Mouse (Mus musculus) heart, embryonic 13.5 days (tissue): ENCODE measurements around the gene Olfr1196. TPM values are rescaled to one million over a fixed set of nuclear protein-coding genes. Genes with fewer than 3 reads are reported as not detected.
"Not testable (repeated sequence)": the region's sequence is repeated elsewhere in the genome, so short reads cannot be mapped to it uniquely, and the experiment has no call there.

Source experiments
- ATAC-seq: fragments of 200-750 bp; cut with Nextera tagmentation; 2 replicates; pipeline ENCODE4 v1.8.0; 2017; ENCODE audit warnings: moderate TSS enrichment; ENCODE audit not compliant: insufficient number of reproducible peaks, low FRiP score, low TSS enrichment; ENCODE audit errors: extremely low read depth
- H3K27ac ChIP-seq: fragments of 300-500 bp; sonication (generic); replicated peaks from 2 replicates; pipeline ENCODE4 v1.5.1; 2015; ENCODE audit warnings: moderate library complexity, mild to moderate bottlenecking, inconsistent platforms
- H3K27me3 ChIP-seq: fragments of 300-500 bp; sonication (generic); replicated peaks from 2 replicates; pipeline ENCODE4 v1.6.1; 2015; ENCODE audit warnings: mild to moderate bottlenecking, inconsistent platforms
- H3K36me3 ChIP-seq: fragments of 300-500 bp; sonication (generic); 2 replicates; pipeline ENCODE4 v1.6.1; 2015; ENCODE audit warnings: mild to moderate bottlenecking, inconsistent platforms
- H3K4me1 ChIP-seq: fragments of 300-500 bp; sonication (generic); 2 replicates; pipeline ENCODE4 v1.6.1; 2015; ENCODE audit warnings: inconsistent platforms
- H3K4me2 ChIP-seq: fragments of 300-500 bp; sonication (generic); 2 replicates; pipeline ENCODE4 v1.6.1; 2015; ENCODE audit warnings: inconsistent platforms, mild to moderate bottlenecking, moderate library complexity
- H3K4me3 ChIP-seq: fragments of 300-500 bp; sonication (generic); 2 replicates; pipeline ENCODE4 v1.5.1; 2015; ENCODE audit warnings: moderate library complexity, mild to moderate bottlenecking, inconsistent platforms
- H3K9ac ChIP-seq: fragments of 300-500 bp; sonication (generic); 2 replicates; pipeline ENCODE4 v1.6.1; 2015; ENCODE audit warnings: inconsistent platforms, mild to moderate bottlenecking, moderate library complexity
- H3K9me3 ChIP-seq: fragments of 300-500 bp; sonication (generic); 2 replicates; pipeline ENCODE4 v1.6.1; 2016; ENCODE audit warnings: inconsistent platforms
- WGBS: fragments of 180-500 bp; shearing (Covaris S2); methylation state at CpG from one replicate; pipeline ENCODE4 v1.1.7; 2015; ENCODE audit warnings: mixed read lengths; 5-methylcytosine and 5-hydroxymethylcytosine counted together
- polyA plus RNA-seq: library from polyadenylated mRNA; unstranded; fragments of >200 nt; fragmentation: Nextera tagmentation; extraction: Ambion mirVana; gene quantifications from 2 replicates; pipeline ENCODE4 v1.2.1, GENCODE M21; 2015

Gene Olfr1196
- not detected in 2 replicates for polyA plus RNA-seq

DNA sequence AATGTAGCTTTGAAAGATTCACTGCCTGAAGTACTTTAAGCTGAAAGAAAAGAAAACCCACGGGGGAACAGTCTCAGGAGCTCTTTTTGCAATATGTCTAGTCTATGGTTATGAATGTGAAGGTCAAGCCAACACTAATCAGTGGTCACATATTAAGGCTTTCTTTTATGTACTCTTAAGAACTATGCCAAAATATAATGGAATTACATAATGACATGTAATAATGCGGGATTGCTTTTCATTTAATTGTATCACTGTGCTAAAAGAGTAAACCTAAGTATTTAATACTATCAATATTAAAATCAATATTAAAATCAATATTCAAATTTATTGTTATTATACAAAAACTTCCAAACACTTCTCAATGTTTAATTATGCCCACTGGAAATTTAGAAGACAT lies at the start of gene Olfr1196:
TSS of gene Olfr1196 (minus strand) at position 101 of the 400 bp plus-strand sequence.
- Histone ChIP-seq H3K4me1 (no peaks in the 10 kb centered on the region), H3K4me2 (no peak within 1 kb of the TSS), H3K36me3 (no peaks in the 10 kb centered on the region), H3K9ac (no peak within 1 kb of the TSS), H3K27me3 (no peaks in the 10 kb centered on the region), H3K4me3 (no peak within 1 kb of the TSS), H3K9me3 (no peaks in the 10 kb centered on the region), H3K27ac (no peak within 1 kb of the TSS)
- ATAC-seq, result no peak
- 71% methylated on average over 2 of the region's 2 CpGs for WGBS

DNA sequence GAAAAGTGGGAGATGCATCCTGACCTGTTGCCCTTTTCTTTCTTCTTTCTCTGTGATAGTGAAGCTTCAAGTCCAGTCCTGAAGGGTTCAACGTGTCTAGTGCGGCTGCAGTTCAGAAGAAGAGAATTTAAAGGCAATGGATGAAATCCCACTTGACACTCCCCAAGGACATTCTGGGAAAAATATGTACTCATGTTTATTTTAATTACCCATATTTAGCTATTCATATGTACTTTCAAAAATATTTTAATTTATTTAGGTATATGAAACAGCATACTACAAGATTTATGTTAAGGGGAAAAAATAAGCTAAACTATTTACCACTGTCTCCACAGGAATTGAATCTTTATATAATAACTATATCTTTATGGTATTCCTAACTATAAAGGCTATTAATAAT lies 46.9 kb upstream of the Olfr1196 start, which contains the start of gene Olfr1198:
TSS of gene Olfr1198 (minus strand) at position 101 of the 400 bp plus-strand sequence.
- Histone ChIP-seq H3K9ac (no peak within 1 kb of the TSS), H3K36me3 (no peaks in the 10 kb centered on the region), H3K4me3 (no peak within 1 kb of the TSS), H3K27ac (no peak within 1 kb of the TSS), H3K4me1 (no peaks in the 10 kb centered on the region), H3K27me3 (no peaks in the 10 kb centered on the region), H3K9me3 (no peaks in the 10 kb centered on the region), H3K4me2 (no peak within 1 kb of the TSS)
- WGBS, result 79% methylated on average over 2 of the region's 2 CpGs
- no peak for ATAC-seq

DNA sequence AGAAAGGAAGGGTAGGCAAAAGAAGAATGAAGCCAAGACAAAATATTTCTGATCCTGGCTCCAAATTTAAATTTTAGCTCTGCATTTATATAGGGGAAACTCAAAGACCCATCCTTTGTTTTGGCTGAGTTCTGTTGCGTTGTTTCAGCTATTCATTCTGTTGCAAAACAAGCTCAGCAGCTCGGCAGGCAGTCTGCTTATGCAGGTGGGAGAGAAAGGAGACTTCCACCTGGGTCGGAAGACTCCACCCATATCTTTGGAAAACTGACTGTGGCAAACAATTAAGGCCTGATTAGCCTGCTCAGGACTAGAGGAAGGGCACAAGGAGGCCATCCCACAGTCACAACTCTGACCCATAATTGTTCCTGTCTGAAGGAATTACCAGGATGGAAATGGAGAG lies 39.0 kb upstream of the Olfr1196 start:
- H3K9ac ChIP-seq, result no peak overlapping the region
- H3K4me2 ChIP-seq, result no peak overlapping the region
- H3K4me3 ChIP-seq, result no peak overlapping the region
- no peak overlapping the region for H3K27ac ChIP-seq
- no peaks in the 10 kb centered on the region for H3K36me3 ChIP-seq
- H3K4me1 ChIP-seq, result no peaks in the 10 kb centered on the region
- WGBS, result 71% methylated on average over 3 of the region's 3 CpGs
- H3K9me3 ChIP-seq, result peaks cover 5% of the 10 kb centered on the region; the same call in 1 of the 2 replicates
- H3K27me3 ChIP-seq, result no peaks in the 10 kb centered on the region
- ATAC-seq, result no peak

DNA sequence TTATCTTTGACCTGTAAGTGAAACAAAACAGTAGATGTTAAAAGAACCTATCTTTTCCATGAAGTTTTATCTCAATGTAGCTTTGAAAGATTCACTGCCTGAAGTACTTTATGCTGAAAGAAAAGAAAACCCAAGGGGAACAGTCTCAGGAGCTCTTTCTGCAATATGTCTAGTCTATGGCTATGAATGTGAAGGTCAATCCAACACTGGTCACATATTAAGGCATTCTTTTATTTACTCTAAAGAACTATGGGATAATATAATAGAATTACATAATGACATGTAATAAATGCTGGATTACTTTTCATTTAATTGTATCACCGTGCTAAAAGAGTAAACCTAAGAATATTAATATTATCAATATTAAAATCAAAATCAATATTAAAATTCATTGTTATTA lies 27.9 kb upstream of the Olfr1196 start, which contains the start of gene Olfr1197:
TSS of gene Olfr1197 (minus strand) at position 101 of the 400 bp plus-strand sequence.
- no peak within 1 kb of the TSS for H3K4me3 ChIP-seq
- H3K4me2 ChIP-seq, result no peak within 1 kb of the TSS
- H3K27me3 ChIP-seq, result no peaks in the 10 kb centered on the region
- H3K9ac ChIP-seq, result no peak within 1 kb of the TSS
- H3K36me3 ChIP-seq, result no peaks in the 10 kb centered on the region
- no peaks in the 10 kb centered on the region for H3K4me1 ChIP-seq
- H3K9me3 ChIP-seq, result no peaks in the 10 kb centered on the region
- no peak for ATAC-seq
- no peak within 1 kb of the TSS for H3K27ac ChIP-seq
- 70% methylated on average over 1 of the region's 1 CpGs for WGBS

DNA sequence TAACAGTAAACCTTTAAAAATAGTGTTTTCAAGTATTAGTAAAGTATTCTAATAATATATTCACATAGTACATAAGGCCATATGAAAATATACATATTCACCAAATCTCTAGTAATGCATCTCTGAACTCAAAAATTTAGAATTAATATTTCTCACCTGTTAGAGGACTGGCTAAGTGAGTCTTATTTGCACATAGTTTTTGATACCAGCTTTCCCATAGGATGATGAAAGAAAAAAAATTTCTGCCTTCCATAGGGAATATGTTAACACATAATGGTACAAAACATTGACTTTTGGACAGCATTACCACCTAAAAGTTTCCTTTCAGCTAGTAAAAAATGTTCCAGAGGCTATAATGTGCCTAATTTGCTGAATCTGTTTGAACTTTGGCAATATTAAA lies 15.3 kb downstream of the Olfr1196 start, which contains the start of gene Olfr1195:
TSS of gene Olfr1195 (minus strand) at position 101 of the 400 bp plus-strand sequence.
- Histone ChIP-seq H3K4me2 (no peak within 1 kb of the TSS), H3K36me3 (no peaks in the 10 kb centered on the region), H3K27ac (no peak within 1 kb of the TSS), H3K9ac (no peak within 1 kb of the TSS), H3K4me3 (no peak within 1 kb of the TSS), H3K4me1 (no peaks in the 10 kb centered on the region), H3K9me3 (peaks cover 6% of the 10 kb centered on the region), H3K27me3 (no peaks in the 10 kb centered on the region)
- ATAC-seq, result no peak

DNA sequence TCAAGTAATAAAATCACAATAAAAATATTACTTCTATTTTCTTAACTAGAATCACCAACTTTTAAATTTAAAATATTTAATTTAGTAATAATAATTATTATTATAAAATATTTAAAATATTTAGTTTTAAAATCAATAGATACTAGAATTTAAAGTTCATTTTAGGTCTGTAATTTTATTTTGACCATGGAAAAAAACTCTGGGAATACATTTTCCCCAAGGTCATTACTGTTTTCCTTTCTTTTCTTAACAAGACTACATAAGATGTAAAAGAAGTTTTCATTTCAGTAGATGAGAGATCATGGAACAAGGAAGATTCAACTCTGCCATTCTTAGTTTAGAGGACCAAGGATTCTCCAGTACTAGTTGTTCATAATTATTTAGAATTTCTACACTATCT lies 29.1 kb downstream of the Olfr1196 start, which contains the start of gene Olfr1193:
TSS of gene Olfr1193 (plus strand) at position 301 of the 400 bp plus-strand sequence.
- not testable (repeated sequence) for ATAC-seq, H3K27me3 ChIP-seq, H3K4me3 ChIP-seq, H3K9me3 ChIP-seq, H3K4me2 ChIP-seq, H3K27ac ChIP-seq, H3K36me3 ChIP-seq, H3K4me1 ChIP-seq, H3K9ac ChIP-seq

DNA sequence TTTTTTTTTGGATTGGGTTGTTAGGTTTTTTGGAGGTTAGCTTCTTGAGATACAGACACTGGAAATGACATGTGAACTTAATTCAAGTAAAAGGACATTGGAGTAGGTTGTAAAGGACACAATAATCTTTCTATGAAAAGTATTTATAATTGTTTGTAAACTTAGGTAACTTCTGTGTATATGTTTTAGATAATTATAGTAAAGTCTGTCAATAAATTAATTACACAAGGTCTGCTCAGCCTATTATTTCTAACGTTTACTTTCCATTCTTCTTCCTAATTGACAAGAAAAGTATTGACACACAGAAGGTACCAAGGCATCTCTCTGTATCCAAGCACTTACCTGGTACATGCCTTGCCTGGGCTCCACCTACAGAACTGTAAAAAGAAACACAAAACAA lies 56.2 kb downstream of the Olfr1196 start, which contains the start of gene Olfr1192-ps1:
TSS of gene Olfr1192-ps1 (plus strand) at position 301 of the 400 bp plus-strand sequence.
- WGBS, result 23% methylated on average over 1 of the region's 1 CpGs
- Histone ChIP-seq H3K27me3 (no peaks in the 10 kb centered on the region), H3K4me2 (no peak within 1 kb of the TSS), H3K27ac (no peak within 1 kb of the TSS), H3K9ac (no peak within 1 kb of the TSS), H3K4me1 (no peaks in the 10 kb centered on the region), H3K9me3 (no peaks in the 10 kb centered on the region), H3K4me3 (no peak within 1 kb of the TSS), H3K36me3 (no peaks in the 10 kb centered on the region)
- no peak for ATAC-seq

Other genes with a start within 250 kb of the Olfr1196 start
- gene Olfr1183, start 249.7 kb downstream of the Olfr1196 start, polyA plus RNA-seq, result not detected in 2 replicates
- gene Olfr1184, start 221.0 kb downstream of the Olfr1196 start, polyA plus RNA-seq, result not detected in 2 replicates
- not detected in 2 replicates for gene Olfr1185-ps1, start 211.3 kb downstream of the Olfr1196 start, polyA plus RNA-seq
- gene Olfr1186, start 186.0 kb downstream of the Olfr1196 start, polyA plus RNA-seq, result not detected in 2 replicates
- gene Olfr1188, start 147.7 kb downstream of the Olfr1196 start, polyA plus RNA-seq, result not detected in 2 replicates
- not detected in 2 replicates for gene Olfr1189, start 118.1 kb downstream of the Olfr1196 start, polyA plus RNA-seq
- gene Olfr1191-ps1, start 64.1 kb downstream of the Olfr1196 start, polyA plus RNA-seq, result not detected in 2 replicates
- gene Olfr1192-ps1, start 56.1 kb downstream of the Olfr1196 start, polyA plus RNA-seq, result not detected in 2 replicates
- not detected in 2 replicates for gene Olfr1193, start 29.0 kb downstream of the Olfr1196 start, polyA plus RNA-seq
- gene Olfr1195, start 15.4 kb downstream of the Olfr1196 start, polyA plus RNA-seq, result not detected in 2 replicates
- gene Olfr1197, start 27.8 kb upstream of the Olfr1196 start, polyA plus RNA-seq, result not detected in 2 replicates
- gene Olfr1198, start 46.8 kb upstream of the Olfr1196 start, polyA plus RNA-seq, result not detected in 2 replicates
- gene Olfr1199, start 55.9 kb upstream of the Olfr1196 start, polyA plus RNA-seq, result not detected in 2 replicates
- gene Olfr1200, start 65.9 kb upstream of the Olfr1196 start, polyA plus RNA-seq, result not detected in 2 replicates
- gene Olfr1201, start 88.4 kb upstream of the Olfr1196 start, polyA plus RNA-seq, result not detected in 2 replicates
- gene Olfr1202, start 109.9 kb upstream of the Olfr1196 start, polyA plus RNA-seq, result not detected in 2 replicates
- gene Olfr1205, start 125.1 kb upstream of the Olfr1196 start, polyA plus RNA-seq, result not detected in 2 replicates
- not detected in 2 replicates for gene Olfr1204, start 144.7 kb upstream of the Olfr1196 start, polyA plus RNA-seq
- gene Olfr1206, start 158.6 kb upstream of the Olfr1196 start, polyA plus RNA-seq, result not detected in 2 replicates
- not detected in 2 replicates for gene Olfr1208, start 197.7 kb upstream of the Olfr1196 start, polyA plus RNA-seq
- gene Olfr1209, start 210.6 kb upstream of the Olfr1196 start, polyA plus RNA-seq, result not detected in 2 replicates
- gene Olfr1211, start 233.5 kb upstream of the Olfr1196 start, polyA plus RNA-seq, result not detected in 2 replicates
- gene Olfr1212, start 249.4 kb upstream of the Olfr1196 start, polyA plus RNA-seq, result not detected in 2 replicates